Mouse (Mus musculus): ENCODE data around the gene Bicra. TPM values are rescaled to one million over a fixed set of nuclear protein-coding genes. Genes with fewer than 3 reads are reported as not detected.
A peak's percentile ranks its signal among the peaks of the same experiment; 100 is the strongest.

Gene Bicra
- polyA plus RNA-seq, 1 experiment, result 6.6 TPM

DNA sequence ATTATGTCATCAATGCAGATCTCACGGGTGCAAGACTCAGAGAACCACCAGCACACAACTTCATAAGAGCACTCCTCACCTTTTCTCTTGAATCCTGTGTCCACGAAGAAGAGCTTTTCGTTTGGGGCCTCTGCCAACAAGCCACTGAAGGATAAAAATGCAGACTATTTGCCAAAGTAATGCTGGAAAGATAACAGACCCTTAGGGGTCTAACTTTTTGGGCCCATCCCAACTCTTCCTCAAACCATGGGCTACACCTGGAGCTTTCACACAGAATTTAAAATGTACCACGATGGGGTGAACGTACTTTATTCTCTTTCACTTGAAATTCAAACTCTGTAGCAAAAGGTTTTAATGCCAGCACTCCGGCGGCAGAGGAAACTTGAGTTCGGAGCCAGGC is 102.5 kb downstream of the Bicra start:
- peaks cover 25% of the 10 kb centered on the region for H3K79me2 ChIP-seq (ENCODE audit: control insufficient read depth, insufficient read depth)
- peak overlapping the region; percentile 62 for H3K4me3 ChIP-seq
- H3K36me3 ChIP-seq (ENCODE audit: control insufficient read depth, insufficient read depth), result peaks cover 16% of the 10 kb centered on the region

DNA sequence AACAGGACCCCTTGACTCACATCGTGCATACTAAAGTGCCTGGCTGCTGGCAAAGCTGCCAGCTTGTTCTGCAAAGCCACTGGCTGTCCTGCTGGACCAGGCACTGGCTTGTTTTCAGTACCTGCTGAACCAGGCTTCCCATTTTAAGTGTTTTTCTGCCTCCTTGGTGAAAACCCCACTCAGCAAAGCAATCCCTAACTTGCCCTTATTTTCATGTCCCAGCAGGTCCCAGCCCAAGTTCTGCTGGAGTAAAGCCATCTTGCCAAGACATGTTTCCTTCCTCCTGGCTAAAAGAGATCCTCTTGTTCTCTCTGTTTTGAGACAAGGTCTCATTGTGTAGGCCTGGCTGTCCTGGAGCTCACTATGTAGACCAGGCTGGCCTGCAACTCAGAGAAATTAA is 103.4 kb downstream of the Bicra start:
- no peak overlapping the region for H3ac ChIP-seq (ENCODE audit: control insufficient read depth, insufficient read length)
- peaks cover 25% of the 10 kb centered on the region for H3K79me2 ChIP-seq (ENCODE audit: control insufficient read depth, insufficient read depth)
- no peaks in the 10 kb centered on the region for H3K27me3 ChIP-seq (ENCODE audit: control insufficient read depth, insufficient read depth, insufficient read length)
- TF ChIP-seq REST (IDR thresholded peaks at IDR 0.05; ENCODE audit: insufficient read depth, insufficient read length), result no peak
- TF ChIP-seq MAX (IDR thresholded peaks at IDR 0.05; ENCODE audit: low read depth), result no peak
- TF ChIP-seq TCF3 (IDR thresholded peaks at IDR 0.05; ENCODE audit: insufficient read length, low read depth), result no peak
- TF ChIP-seq CEBPB (IDR thresholded peaks at IDR 0.05; ENCODE audit: insufficient read depth, poor library complexity, severe bottlenecking), result no peak
- TF ChIP-seq POLR2A (IDR thresholded peaks at IDR 0.05; ENCODE audit: insufficient read length, low read depth), result no peak
- no peak for TF ChIP-seq E2F4 (IDR thresholded peaks at IDR 0.05; ENCODE audit: insufficient read depth)
- TF ChIP-seq POLR2AphosphoS2 (IDR thresholded peaks at IDR 0.05; ENCODE audit: insufficient read length, low read depth), result no peak
- peak overlapping the region; percentile 87 for H3K4me2 ChIP-seq (ENCODE audit: low read depth)
- peak overlapping the region; percentile 62 for H3K4me3 ChIP-seq
- H3K36me3 ChIP-seq (ENCODE audit: control insufficient read depth, insufficient read depth), result peaks cover 9% of the 10 kb centered on the region

More for the DNA sequence above, 102.5 kb downstream of the Bicra start:
- TF ChIP-seq POLR2A (IDR thresholded peaks at IDR 0.05; ENCODE audit: insufficient read length, low read depth) (no peak), REST (IDR thresholded peaks at IDR 0.05; ENCODE audit: insufficient read depth, insufficient read length) (no peak), MYOD1 (IDR thresholded peaks at IDR 0.05; ENCODE audit: control insufficient read depth in 1 of 3, insufficient read length in 2 of 3, low read depth in 2 of 3) (no peak), POLR2AphosphoS2 (IDR thresholded peaks at IDR 0.05; ENCODE audit: insufficient read length, low read depth) (no peak), SRF (IDR thresholded peaks at IDR 0.05; ENCODE audit: control insufficient read depth, insufficient read length, low read depth) (no peak), MYOG (IDR thresholded peaks at IDR 0.05; ENCODE audit: control insufficient read depth in 1 of 3, insufficient read depth in 1 of 3, insufficient read length in 2 of 3, low read depth in 2 of 3) (no peak), E2F4 (IDR thresholded peaks at IDR 0.05; ENCODE audit: insufficient read depth) (no peak), CEBPB (IDR thresholded peaks at IDR 0.05; ENCODE audit: insufficient read depth, poor library complexity, severe bottlenecking) (no peak), MAX (IDR thresholded peaks at IDR 0.05; ENCODE audit: low read depth) (no peak), TCF12 (IDR thresholded peaks at IDR 0.05; ENCODE audit: insufficient read depth, poor library complexity, severe bottlenecking) (no peak), USF1 (IDR thresholded peaks at IDR 0.05; ENCODE audit: low read depth) (no peak), TCF3 (IDR thresholded peaks at IDR 0.05; ENCODE audit: insufficient read length, low read depth) (no peak)
- peak overlapping the region; percentile 87 for H3K4me2 ChIP-seq (ENCODE audit: low read depth)
- no peaks in the 10 kb centered on the region for H3K27me3 ChIP-seq (ENCODE audit: control insufficient read depth, insufficient read depth, insufficient read length)
- H3ac ChIP-seq (ENCODE audit: control insufficient read depth, insufficient read length), result peak overlapping the region; percentile 20

DNA sequence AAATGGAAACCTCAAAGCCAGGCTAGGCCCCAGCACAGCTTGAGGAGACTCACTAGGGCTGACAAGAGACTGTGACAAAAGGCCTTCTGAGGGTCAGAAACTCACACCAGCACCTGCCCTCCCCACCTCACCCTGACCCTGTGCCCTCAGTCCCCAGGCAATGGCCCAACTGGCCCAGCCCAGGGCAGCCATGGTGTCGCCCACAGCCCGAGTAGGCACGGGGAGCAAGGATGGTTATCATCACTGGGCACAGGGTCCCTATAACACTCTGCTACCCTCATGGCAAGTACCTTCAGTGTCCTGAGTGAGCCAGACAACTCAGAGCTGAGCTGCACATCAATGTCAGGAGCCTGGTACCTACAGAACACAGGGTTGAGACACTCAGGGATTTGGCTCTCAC is 109.1 kb downstream of the Bicra start:
- Histone ChIP-seq H3K27me3 (ENCODE audit: control insufficient read depth, insufficient read depth, insufficient read length) (no peaks in the 10 kb centered on the region), H3K79me2 (ENCODE audit: control insufficient read depth, insufficient read depth) (peaks cover 5% of the 10 kb centered on the region), H3K36me3 (ENCODE audit: control insufficient read depth, insufficient read depth) (peaks cover 31% of the 10 kb centered on the region), H3K4me2 (ENCODE audit: low read depth) (no peak overlapping the region), H3K4me3 (no peak overlapping the region), H3ac (ENCODE audit: control insufficient read depth, insufficient read length) (no peak overlapping the region)
- TF ChIP-seq TCF3 (IDR thresholded peaks at IDR 0.05; ENCODE audit: insufficient read length, low read depth) (no peak), MYOG (IDR thresholded peaks at IDR 0.05; ENCODE audit: control insufficient read depth in 1 of 3, insufficient read depth in 1 of 3, insufficient read length in 2 of 3, low read depth in 2 of 3) (no peak), MYOD1 (IDR thresholded peaks at IDR 0.05; ENCODE audit: control insufficient read depth in 1 of 3, insufficient read length in 2 of 3, low read depth in 2 of 3) (no peak), POLR2AphosphoS2 (IDR thresholded peaks at IDR 0.05; ENCODE audit: insufficient read length, low read depth) (no peak), TCF12 (IDR thresholded peaks at IDR 0.05; ENCODE audit: insufficient read depth, poor library complexity, severe bottlenecking) (no peak), POLR2A (IDR thresholded peaks at IDR 0.05; ENCODE audit: insufficient read length, low read depth) (no peak), E2F4 (IDR thresholded peaks at IDR 0.05; ENCODE audit: insufficient read depth) (no peak), USF1 (IDR thresholded peaks at IDR 0.05; ENCODE audit: low read depth) (no peak), CEBPB (IDR thresholded peaks at IDR 0.05; ENCODE audit: insufficient read depth, poor library complexity, severe bottlenecking) (no peak), SRF (IDR thresholded peaks at IDR 0.05; ENCODE audit: control insufficient read depth, insufficient read length, low read depth) (no peak), MAX (IDR thresholded peaks at IDR 0.05; ENCODE audit: low read depth) (no peak), REST (IDR thresholded peaks at IDR 0.05; ENCODE audit: insufficient read depth, insufficient read length) (no peak)

DNA sequence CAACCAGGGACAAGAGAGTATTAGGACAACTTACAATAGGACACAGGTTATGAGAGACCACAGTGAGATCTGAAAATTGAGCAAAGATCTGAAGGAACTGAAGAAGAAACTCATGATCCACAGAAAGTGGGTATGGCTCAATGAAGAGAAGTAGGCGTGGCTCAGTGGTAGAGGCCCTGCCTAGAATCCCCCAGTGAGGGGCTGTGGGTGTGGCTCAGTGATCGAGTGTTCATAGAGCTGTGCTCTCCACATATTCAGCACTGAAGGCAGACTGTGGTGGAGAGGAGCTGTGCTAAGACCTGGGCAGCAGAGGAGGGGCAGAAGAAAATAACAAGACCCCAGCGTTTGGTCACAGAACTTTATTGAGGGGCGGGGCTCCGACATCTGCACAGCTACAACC is 110.2 kb downstream of the Bicra start:
- no peak overlapping the region for H3K4me2 ChIP-seq (ENCODE audit: low read depth)
- TF ChIP-seq SRF (IDR thresholded peaks at IDR 0.05; ENCODE audit: control insufficient read depth, insufficient read length, low read depth), result no peak
- TF ChIP-seq POLR2AphosphoS2 (IDR thresholded peaks at IDR 0.05; ENCODE audit: insufficient read length, low read depth), result no peak
- no peak for TF ChIP-seq MYOG (IDR thresholded peaks at IDR 0.05; ENCODE audit: control insufficient read depth in 1 of 3, insufficient read depth in 1 of 3, insufficient read length in 2 of 3, low read depth in 2 of 3)
- TF ChIP-seq E2F4 (IDR thresholded peaks at IDR 0.05; ENCODE audit: insufficient read depth), result no peak
- no peak for TF ChIP-seq REST (IDR thresholded peaks at IDR 0.05; ENCODE audit: insufficient read depth, insufficient read length)
- no peak for TF ChIP-seq TCF3 (IDR thresholded peaks at IDR 0.05; ENCODE audit: insufficient read length, low read depth)
- TF ChIP-seq USF1 (IDR thresholded peaks at IDR 0.05; ENCODE audit: low read depth), result no peak
- no peak for TF ChIP-seq MYOD1 (IDR thresholded peaks at IDR 0.05; ENCODE audit: control insufficient read depth in 1 of 3, insufficient read length in 2 of 3, low read depth in 2 of 3)
- no peak for TF ChIP-seq TCF12 (IDR thresholded peaks at IDR 0.05; ENCODE audit: insufficient read depth, poor library complexity, severe bottlenecking)
- TF ChIP-seq MAX (IDR thresholded peaks at IDR 0.05; ENCODE audit: low read depth), result no peak
- TF ChIP-seq POLR2A (IDR thresholded peaks at IDR 0.05; ENCODE audit: insufficient read length, low read depth), result no peak
- TF ChIP-seq CEBPB (IDR thresholded peaks at IDR 0.05; ENCODE audit: insufficient read depth, poor library complexity, severe bottlenecking), result no peak
- no peak overlapping the region for H3K4me3 ChIP-seq
- peaks cover 31% of the 10 kb centered on the region for H3K36me3 ChIP-seq (ENCODE audit: control insufficient read depth, insufficient read depth)
- H3ac ChIP-seq (ENCODE audit: control insufficient read depth, insufficient read length), result no peak overlapping the region
- H3K27me3 ChIP-seq (ENCODE audit: control insufficient read depth, insufficient read depth, insufficient read length), result no peaks in the 10 kb centered on the region
- no peaks in the 10 kb centered on the region for H3K79me2 ChIP-seq (ENCODE audit: control insufficient read depth, insufficient read depth)

Data from myocyte (in vitro differentiated cells).